Mouse (Mus musculus): ENCODE results near the gene Olfr95. TPM values are rescaled to one million over a fixed set of nuclear protein-coding genes. Genes with fewer than 3 reads are reported as not detected.

Gene Olfr95
- polyA plus RNA-seq, 1 experiment from 2014 or later: not detected

Other genes with a start within 250 kb of the Olfr95 start
- gene 2410137M14Rik, start 231.9 kb downstream of the Olfr95 start, polyA plus RNA-seq (2016; fragmentation: Nextera tagmentation; extraction: Ambion mirVana): not detected in 2 replicates
- gene H2-M5, start 223.6 kb downstream of the Olfr95 start, polyA plus RNA-seq (2016; fragmentation: Nextera tagmentation; extraction: Ambion mirVana): 1.4 and 1.9 TPM in 2 replicates
- 124 and 130 TPM in 2 replicates for gene Zfp57, start 212.0 kb downstream of the Olfr95 start, polyA plus RNA-seq (2016; fragmentation: Nextera tagmentation; extraction: Ambion mirVana)
- gene Mog, start 189.7 kb downstream of the Olfr95 start, polyA plus RNA-seq (2016; fragmentation: Nextera tagmentation; extraction: Ambion mirVana): 0.24 TPM in 1 of 2 replicates, not detected in the other
- gene Gabbr1, start 167.2 kb downstream of the Olfr95 start, polyA plus RNA-seq (2016; fragmentation: Nextera tagmentation; extraction: Ambion mirVana): 18.0 and 18.1 TPM in 2 replicates
- gene Olfr90, start 124.6 kb downstream of the Olfr95 start, polyA plus RNA-seq (2016; fragmentation: Nextera tagmentation; extraction: Ambion mirVana): 0.08 TPM in 1 of 2 replicates, not detected in the other
- gene Olfr91, start 114.8 kb downstream of the Olfr95 start, polyA plus RNA-seq (2016; fragmentation: Nextera tagmentation; extraction: Ambion mirVana): not detected in 2 replicates
- not detected in 2 replicates for gene Olfr92, start 93.0 kb downstream of the Olfr95 start, polyA plus RNA-seq (2016; fragmentation: Nextera tagmentation; extraction: Ambion mirVana)
- not detected in 2 replicates for gene Olfr93, start 51.6 kb downstream of the Olfr95 start, polyA plus RNA-seq (2016; fragmentation: Nextera tagmentation; extraction: Ambion mirVana)
- gene Ubd, start 19.2 kb downstream of the Olfr95 start, polyA plus RNA-seq (2016; fragmentation: Nextera tagmentation; extraction: Ambion mirVana): not detected in 2 replicates
- not detected in 2 replicates for gene Olfr94, start 12.1 kb downstream of the Olfr95 start, polyA plus RNA-seq (2016; fragmentation: Nextera tagmentation; extraction: Ambion mirVana)
- not detected in 2 replicates for gene Olfr96, start 7.0 kb upstream of the Olfr95 start, polyA plus RNA-seq (2016; fragmentation: Nextera tagmentation; extraction: Ambion mirVana)
- not detected in 2 replicates for gene Olfr97, start 24.2 kb upstream of the Olfr95 start, polyA plus RNA-seq (2016; fragmentation: Nextera tagmentation; extraction: Ambion mirVana)
- gene Olfr98, start 50.6 kb upstream of the Olfr95 start, polyA plus RNA-seq (2016; fragmentation: Nextera tagmentation; extraction: Ambion mirVana): not detected in 2 replicates
- gene H2-M3, start 57.1 kb upstream of the Olfr95 start, polyA plus RNA-seq (2016; fragmentation: Nextera tagmentation; extraction: Ambion mirVana): 1.6 and 1.8 TPM in 2 replicates
- not detected in 2 replicates for gene Olfr99, start 70.3 kb upstream of the Olfr95 start, polyA plus RNA-seq (2016; fragmentation: Nextera tagmentation; extraction: Ambion mirVana)
- not detected in 2 replicates for gene Olfr101, start 91.2 kb upstream of the Olfr95 start, polyA plus RNA-seq (2016; fragmentation: Nextera tagmentation; extraction: Ambion mirVana)
- not detected in 2 replicates for gene Olfr102, start 103.9 kb upstream of the Olfr95 start, polyA plus RNA-seq (2016; fragmentation: Nextera tagmentation; extraction: Ambion mirVana)
- gene Olfr103, start 126.6 kb upstream of the Olfr95 start, polyA plus RNA-seq (2016; fragmentation: Nextera tagmentation; extraction: Ambion mirVana): not detected in 2 replicates
- not detected in 2 replicates for gene Olfr104-ps, start 146.5 kb upstream of the Olfr95 start, polyA plus RNA-seq (2016; fragmentation: Nextera tagmentation; extraction: Ambion mirVana)
- gene Olfr105-ps, start 165.9 kb upstream of the Olfr95 start, polyA plus RNA-seq (2016; fragmentation: Nextera tagmentation; extraction: Ambion mirVana): not detected in 2 replicates
- gene Olfr106-ps, start 177.3 kb upstream of the Olfr95 start, polyA plus RNA-seq (2016; fragmentation: Nextera tagmentation; extraction: Ambion mirVana): not detected in 2 replicates
- gene Olfr107, start 186.1 kb upstream of the Olfr95 start, polyA plus RNA-seq (2016; fragmentation: Nextera tagmentation; extraction: Ambion mirVana): not detected in 2 replicates
- not detected in 2 replicates for gene Olfr108, start 232.4 kb upstream of the Olfr95 start, polyA plus RNA-seq (2016; fragmentation: Nextera tagmentation; extraction: Ambion mirVana)
- not detected in 2 replicates for gene Olfr109, start 245.8 kb upstream of the Olfr95 start, polyA plus RNA-seq (2016; fragmentation: Nextera tagmentation; extraction: Ambion mirVana)

Measured in limb, embryonic 12.5 days (tissue).